Mouse (Mus musculus) retina, embryonic 14.5 days (tissue): Measurements from ENCODE around the gene Olfr411.
A peak's percentile ranks its signal among the peaks of the same experiment; 100 is the strongest.

ENCODE experiments used
- DNase-seq: peaks from one replicate; pipeline ENCODE4 v3.0.0-alpha.2; 2015; ENCODE audit warnings: low spot score

Olfr411 gene

GRCm38 (mm10) chr11:74352550-74352949 is at the start of gene Olfr411:
Gene Olfr411, minus strand, starts transcription at chr11:74352650.
- DNase-seq: no peak

GRCm38 (mm10) chr11:74402126-74402525 is 49.7 kb upstream of the Olfr411 start:
- DNase-seq: peak; percentile 51

GRCm38 (mm10) chr11:74395583-74395982 is 43.1 kb upstream of the Olfr411 start:
- DNase-seq: no peak

GRCm38 (mm10) chr11:74393489-74393888 is 41.0 kb upstream of the Olfr411 start:
- peak; percentile 26 for DNase-seq

DNA sequence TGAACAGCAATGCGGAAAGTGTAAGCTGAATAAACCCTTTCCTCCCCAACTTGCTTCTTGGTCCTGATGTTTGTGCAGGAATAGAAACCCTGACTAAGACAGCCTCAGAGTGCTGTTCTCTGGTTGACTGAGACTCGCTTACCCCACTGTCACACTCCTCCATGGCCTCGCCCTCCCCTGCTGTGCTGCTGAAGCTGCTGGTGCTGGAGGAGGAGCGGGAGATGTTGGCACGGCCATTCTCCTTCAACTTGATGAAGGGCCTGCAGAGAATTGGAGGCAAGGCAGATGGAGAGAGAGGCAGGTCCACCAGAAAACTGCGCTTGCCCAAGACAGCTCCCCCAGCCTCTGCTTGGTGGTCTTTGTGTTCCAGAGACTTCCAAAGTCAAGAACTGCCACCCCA is 40.5 kb upstream of the Olfr411 start:
- no peak for DNase-seq

DNA sequence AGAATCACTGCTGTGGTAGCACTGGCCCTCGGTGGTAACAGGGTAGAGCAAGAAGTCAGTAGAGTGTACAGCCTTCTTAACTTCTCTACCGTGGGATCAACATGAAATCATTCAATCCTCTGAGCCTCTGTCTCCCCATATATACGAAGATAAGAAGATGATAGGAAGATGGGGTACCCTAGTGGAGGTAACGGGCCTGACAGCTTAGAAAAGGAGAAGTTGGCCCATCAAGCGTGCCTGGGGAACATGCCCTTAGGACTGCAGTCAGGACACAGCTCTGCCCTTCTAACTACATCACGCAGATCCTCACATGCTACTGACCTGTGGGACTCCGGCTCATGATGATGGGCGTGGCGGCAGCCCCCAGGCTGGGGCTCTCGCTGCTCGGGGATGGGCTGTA is 39.4 kb upstream of the Olfr411 start:
- no peak for DNase-seq

- no peak for DNase-seq
Measured at GRCm38 (mm10) chr11:74387203-74387602, 34.8 kb upstream of the Olfr411 start.

GRCm38 (mm10) chr11:74385674-74386073 is 33.2 kb upstream of the Olfr411 start:
- DNase-seq: no peak

GRCm38 (mm10) chr11:74379166-74379873 is 26.9 kb upstream of the Olfr411 start:
- no peak for DNase-seq

- peak; percentile 68 for DNase-seq
Measured at GRCm38 (mm10) chr11:74376847-74377246, 24.4 kb upstream of the Olfr411 start.

- peak; percentile 93 for DNase-seq
Measured at GRCm38 (mm10) chr11:74371393-74372100, 19.1 kb upstream of the Olfr411 start.

- no peak for DNase-seq
Measured at GRCm38 (mm10) chr11:74361769-74362168, 9.3 kb upstream of the Olfr411 start, which contains the start of gene Olfr412. Gene Olfr412, plus strand, starts transcription at chr11:74362069.

DNA sequence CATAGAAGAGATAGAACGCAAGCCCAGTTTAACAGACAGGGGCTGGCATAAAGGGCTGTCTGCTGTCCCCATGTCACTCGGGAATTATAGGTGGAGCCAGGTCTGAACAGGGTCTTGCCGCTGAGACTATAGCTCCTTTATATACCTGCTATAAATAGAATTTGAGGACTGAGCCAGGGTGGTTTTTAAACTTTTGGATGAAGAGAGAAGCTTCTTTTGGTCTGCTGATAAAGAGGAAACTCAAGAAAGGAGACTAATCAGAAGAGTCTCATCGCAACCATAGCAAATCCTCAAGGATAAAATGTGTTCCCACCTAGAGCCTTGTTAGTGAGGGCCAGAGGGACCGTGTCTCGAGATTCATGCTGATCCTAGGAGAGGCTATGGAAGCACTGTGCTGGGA is 14.5 kb downstream of the Olfr411 start, which contains the start of gene Olfr410:
Olfr410 (minus strand) TSS at position 101 of the 400 bp plus-strand sequence.
- DNase-seq: no peak

GRCm38 (mm10) chr11:74328781-74329180 is 23.7 kb downstream of the Olfr411 start:
- no peak for DNase-seq

DNA sequence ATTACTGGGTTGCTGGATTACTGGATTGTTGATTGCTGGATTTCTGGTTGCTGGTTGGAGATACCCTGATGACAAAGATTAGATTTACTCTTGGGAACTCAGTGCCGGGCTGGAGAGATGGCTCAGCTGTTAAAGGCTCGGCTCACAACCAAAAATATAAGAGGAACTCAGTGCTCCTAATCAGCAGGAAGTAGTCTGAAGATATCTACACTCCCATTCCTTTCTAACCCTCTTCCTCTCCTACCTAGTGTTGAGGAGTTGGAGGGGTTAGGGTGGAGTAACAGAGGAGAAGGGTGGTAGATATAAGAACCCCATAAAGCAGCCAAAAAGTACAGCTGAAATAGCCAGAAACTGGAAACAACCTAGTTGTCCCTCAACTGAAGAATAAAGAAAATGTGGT is 26.4 kb downstream of the Olfr411 start:
- DNase-seq: no peak
